Mouse (Mus musculus): ENCODE results near the gene Syt16. TPM values are rescaled to one million over a fixed set of nuclear protein-coding genes. Genes with fewer than 3 reads are reported as not detected.

Syt16 gene
- polyA plus RNA-seq, 1 experiment: not detected

DNA sequence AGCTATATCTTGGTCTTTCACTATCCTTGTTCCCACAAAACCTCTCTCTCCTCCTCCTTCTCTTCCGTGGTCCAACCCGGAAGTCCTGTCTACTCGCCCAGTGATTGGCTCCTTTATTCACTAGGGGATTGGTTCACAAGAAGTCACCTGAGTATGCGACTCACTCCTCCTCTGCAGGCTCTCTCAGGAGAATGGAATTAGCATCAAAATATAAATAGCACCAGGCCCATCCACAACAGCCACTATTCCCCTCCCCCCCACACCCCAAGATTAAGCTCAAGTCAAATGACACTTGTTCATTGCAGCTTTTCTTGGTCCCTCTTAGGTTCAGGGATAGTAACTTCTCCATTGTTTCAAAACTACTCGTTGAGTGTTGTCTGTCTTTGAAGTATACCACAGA, 324.5 kb downstream of the Syt16 start:
- H3K4me3 ChIP-seq (ENCODE audit: insufficient read depth, low read depth, low read length): no peak overlapping the region
- no peak overlapping the region for H3K27ac ChIP-seq (replicated peaks; ENCODE audit: low read depth, low read length)
- no peaks in the 10 kb centered on the region for H3K4me1 ChIP-seq (ENCODE audit: control insufficient read depth, insufficient read depth, insufficient read length, low read length)

Other genes starting within 250 kb of the Syt16 start
- gene Hif1a, start 96.3 kb upstream of the Syt16 start, polyA plus RNA-seq (2012; ENCODE audit: insufficient read depth, insufficient read length, missing spikeins): 27.5 and 35.0 TPM in 2 replicates
- 4.1 TPM in 1 of 2 replicates, not detected in the other for gene Gm49321, start 60.0 kb upstream of the Syt16 start, polyA plus RNA-seq (2012; ENCODE audit: insufficient read depth, insufficient read length, missing spikeins)
- 7.6 and 11.3 TPM in 2 replicates for gene Snapc1, start 33.2 kb upstream of the Syt16 start, polyA plus RNA-seq (2012; ENCODE audit: insufficient read depth, insufficient read length, missing spikeins)